Mouse (Mus musculus) lung, postnatal 0 days (tissue): ENCODE results near the gene Wdr73.

Source experiments
- CTCF ChIP-seq: IDR thresholded peaks from 2 replicates; pipeline ENCODE4 v1.5.1; 2016; ENCODE audit warnings: antibody characterized with exemption, mild to moderate bottlenecking
- EP300 ChIP-seq: IDR thresholded peaks from 2 replicates; pipeline ENCODE4 v1.6.1; 2016; ENCODE audit warnings: antibody characterized with exemption, mild to moderate bottlenecking, control low read depth

DNA sequence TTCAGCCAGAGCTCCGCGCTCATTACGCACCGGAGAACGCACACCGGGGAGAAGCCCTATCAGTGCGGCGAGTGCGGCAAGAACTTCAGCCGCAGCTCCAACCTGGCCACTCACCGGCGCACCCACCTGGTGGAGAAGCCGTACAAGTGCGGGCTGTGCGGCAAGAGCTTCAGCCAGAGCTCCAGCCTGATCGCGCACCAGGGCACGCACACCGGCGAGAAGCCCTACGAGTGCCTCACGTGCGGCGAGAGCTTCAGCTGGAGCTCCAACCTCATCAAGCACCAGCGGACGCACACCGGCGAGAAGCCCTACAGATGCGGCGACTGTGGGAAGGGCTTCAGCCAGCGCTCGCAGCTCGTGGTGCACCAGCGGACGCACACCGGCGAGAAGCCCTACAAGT, 25.3 kb downstream of the Wdr73 start:
- peak; percentile 28 for TF ChIP-seq CTCF
- TF ChIP-seq EP300 = no peak
